Mouse (Mus musculus) midbrain, embryonic 16.5 days (tissue): ENCODE data around the gene Cntn6. TPM values are rescaled to one million over a fixed set of nuclear protein-coding genes. Genes with fewer than 3 reads are reported as not detected.
A peak's percentile ranks its signal among the peaks of the same experiment; 100 is the strongest.

Experiments used
- ATAC-seq: fragments of 200-750 bp; cut with Nextera tagmentation; 2 replicates; pipeline ENCODE4 v1.8.0; 2017; ENCODE audit warnings: moderate TSS enrichment
- H3K27ac ChIP-seq: fragments of 300-500 bp; sonication (generic); 2 replicates; pipeline ENCODE4 v1.5.1; 2014; ENCODE audit warnings: mild to moderate bottlenecking, low read length, mixed read lengths
- H3K27me3 ChIP-seq: fragments of 300-500 bp; sonication (generic); 2 replicates; pipeline ENCODE4 v1.6.1; 2014; ENCODE audit warnings: low read depth, low read length, mixed read lengths; ENCODE audit not compliant: control insufficient read depth, insufficient read depth
- H3K36me3 ChIP-seq: fragments of 300-500 bp; sonication (generic); 2 replicates; pipeline ENCODE4 v1.6.1; 2014; ENCODE audit warnings: mild to moderate bottlenecking, low read length, moderate library complexity, mixed read lengths; ENCODE audit not compliant: control insufficient read depth, insufficient read depth
- H3K4me1 ChIP-seq: fragments of 300-500 bp; sonication (generic); 2 replicates; pipeline ENCODE4 v1.6.1; 2014; ENCODE audit warnings: mild to moderate bottlenecking, low read length, mixed read lengths; ENCODE audit not compliant: control insufficient read depth, insufficient read depth
- H3K4me2 ChIP-seq: fragments of 300-500 bp; sonication (generic); 2 replicates; pipeline ENCODE4 v1.6.1; 2014; ENCODE audit warnings: mild to moderate bottlenecking, low read length, mixed read lengths
- H3K4me3 ChIP-seq: fragments of 300-500 bp; sonication (generic); 2 replicates; pipeline ENCODE4 v1.5.1; 2014; ENCODE audit warnings: low read depth, mild to moderate bottlenecking, low read length, moderate library complexity, mixed read lengths
- H3K9ac ChIP-seq: fragments of 300-500 bp; sonication (generic); 2 replicates; pipeline ENCODE4 v1.6.1; 2014; ENCODE audit warnings: low read depth, low read length, mixed read lengths
- H3K9me3 ChIP-seq: fragments of 300-500 bp; sonication (generic); replicated peaks from 2 replicates; pipeline ENCODE4 v1.6.1; 2014; ENCODE audit warnings: mild to moderate bottlenecking, low read length, mixed read lengths; ENCODE audit not compliant: control insufficient read depth, poor library complexity, severe bottlenecking
- WGBS: fragments of 180-500 bp; shearing (Covaris S2); extraction: QIAGEN DNeasy Blood & Tissue Kit; methylation state at CpG from one replicate; pipeline ENCODE4 v1.1.7; 2014; 5-methylcytosine and 5-hydroxymethylcytosine counted together
- polyA plus RNA-seq: library from polyadenylated mRNA; unstranded; fragments of >200 nt; fragmentation: Nextera tagmentation; extraction: Ambion mirVana; gene quantifications from 2 replicates; pipeline ENCODE4 v1.2.1, GENCODE M21; 2015

Cntn6 gene
- 18.1 and 18.3 TPM in 2 replicates for polyA plus RNA-seq

- Histone ChIP-seq H3K27me3 (no peaks in the 10 kb centered on the region), H3K9ac (peak within 1 kb of the TSS; percentile 73), H3K4me1 (peaks cover 8% of the 10 kb centered on the region), H3K4me3 (peak within 1 kb of the TSS; percentile 51), H3K27ac (peak within 1 kb of the TSS; percentile 84), H3K36me3 (no peaks in the 10 kb centered on the region), H3K4me2 (peak within 1 kb of the TSS; percentile 71), H3K9me3 (no peaks in the 10 kb centered on the region)
- 4% methylated on average over 11 of the region's 11 CpGs for WGBS
- ATAC-seq = peak; percentile 94
These were observed at the start of gene Cntn6 for GRCm38 (mm10) chr6:104492490-104493431. Gene Cntn6 (plus strand): TSS chr6:104492790.

GRCm38 (mm10) chr6:104443731-104444130 is 48.9 kb upstream of the Cntn6 start:
- H3K9ac ChIP-seq = no peak overlapping the region
- H3K27me3 ChIP-seq = no peaks in the 10 kb centered on the region
- no peaks in the 10 kb centered on the region for H3K36me3 ChIP-seq
- ATAC-seq = no peak
- no peak overlapping the region for H3K27ac ChIP-seq
- no peaks in the 10 kb centered on the region for H3K4me1 ChIP-seq
- no peak overlapping the region for H3K4me2 ChIP-seq
- no peaks in the 10 kb centered on the region for H3K9me3 ChIP-seq
- WGBS = 70% methylated on average over 3 of the region's 3 CpGs
- H3K4me3 ChIP-seq = no peak overlapping the region

GRCm38 (mm10) chr6:104470706-104471105 is 21.9 kb upstream of the Cntn6 start:
- no peak overlapping the region for H3K4me3 ChIP-seq

GRCm38 (mm10) chr6:104479242-104479641 is 13.3 kb upstream of the Cntn6 start:
- Histone ChIP-seq H3K4me3 (no peak overlapping the region), H3K27me3 (no peaks in the 10 kb centered on the region), H3K36me3 (no peaks in the 10 kb centered on the region), H3K4me1 (no peaks in the 10 kb centered on the region), H3K27ac (no peak overlapping the region), H3K4me2 (no peak overlapping the region), H3K9ac (no peak overlapping the region), H3K9me3 (no peaks in the 10 kb centered on the region)
- ATAC-seq = no peak

More at GRCm38 (mm10) chr6:104470706-104471105, 21.9 kb upstream of the Cntn6 start:
- no peaks in the 10 kb centered on the region for H3K27me3 ChIP-seq
- H3K9ac ChIP-seq = no peak overlapping the region
- no peaks in the 10 kb centered on the region for H3K4me1 ChIP-seq
- no peak overlapping the region for H3K27ac ChIP-seq
- no peaks in the 10 kb centered on the region for H3K36me3 ChIP-seq
- no peaks in the 10 kb centered on the region for H3K9me3 ChIP-seq
- H3K4me2 ChIP-seq = no peak overlapping the region
- ATAC-seq = no peak
- 90% methylated on average over 1 of the region's 1 CpGs for WGBS

- Histone ChIP-seq H3K27me3 (no peaks in the 10 kb centered on the region), H3K9ac (peak overlapping the region; percentile 73), H3K4me1 (peaks cover 8% of the 10 kb centered on the region), H3K27ac (peak overlapping the region; percentile 84), H3K4me3 (peak overlapping the region; percentile 51), H3K4me2 (peak overlapping the region; percentile 71), H3K36me3 (no peaks in the 10 kb centered on the region), H3K9me3 (no peaks in the 10 kb centered on the region)
- 13% methylated on average over 6 of the region's 6 CpGs for WGBS
- peak; percentile 56 for ATAC-seq
These were observed 869 bp downstream of the Cntn6 start for GRCm38 (mm10) chr6:104493459-104493858.

GRCm38 (mm10) chr6:104495801-104496200 is 3.2 kb downstream of the Cntn6 start:
- ATAC-seq = no peak
- 40% methylated on average over 2 of the region's 2 CpGs for WGBS
- Histone ChIP-seq H3K4me3 (no peak overlapping the region), H3K9ac (no peak overlapping the region), H3K4me1 (peaks cover 8% of the 10 kb centered on the region), H3K36me3 (no peaks in the 10 kb centered on the region), H3K27me3 (no peaks in the 10 kb centered on the region), H3K9me3 (no peaks in the 10 kb centered on the region), H3K27ac (no peak overlapping the region), H3K4me2 (peak overlapping the region; percentile 32; the same call in 1 of the 2 replicates)

- WGBS = 96% methylated on average over 1 of the region's 1 CpGs
- Histone ChIP-seq H3K4me1 (no peaks in the 10 kb centered on the region), H3K27me3 (no peaks in the 10 kb centered on the region), H3K4me2 (no peak overlapping the region), H3K4me3 (no peak overlapping the region), H3K9me3 (no peaks in the 10 kb centered on the region), H3K9ac (no peak overlapping the region), H3K36me3 (no peaks in the 10 kb centered on the region), H3K27ac (no peak overlapping the region)
- no peak for ATAC-seq
These were observed 71.4 kb downstream of the Cntn6 start for GRCm38 (mm10) chr6:104563993-104564392.

- H3K27ac ChIP-seq = no peak overlapping the region
- H3K9me3 ChIP-seq = no peaks in the 10 kb centered on the region
- H3K36me3 ChIP-seq = no peaks in the 10 kb centered on the region
- no peak overlapping the region for H3K4me2 ChIP-seq
- no peak overlapping the region for H3K4me3 ChIP-seq
- no peaks in the 10 kb centered on the region for H3K4me1 ChIP-seq
- no peaks in the 10 kb centered on the region for H3K27me3 ChIP-seq
- ATAC-seq = no peak
- no peak overlapping the region for H3K9ac ChIP-seq
These were observed 77.0 kb downstream of the Cntn6 start for GRCm38 (mm10) chr6:104569564-104569963.

- Histone ChIP-seq H3K27me3 (no peaks in the 10 kb centered on the region), H3K4me3 (no peak overlapping the region), H3K4me1 (no peaks in the 10 kb centered on the region), H3K36me3 (no peaks in the 10 kb centered on the region), H3K4me2 (no peak overlapping the region), H3K9ac (no peak overlapping the region), H3K9me3 (no peaks in the 10 kb centered on the region), H3K27ac (no peak overlapping the region)
- ATAC-seq = no peak
- 66% methylated on average over 3 of the region's 3 CpGs for WGBS
These were observed 95.4 kb downstream of the Cntn6 start for GRCm38 (mm10) chr6:104588028-104588427.
